Mouse (Mus musculus) olfactory bulb, adult 2 months (tissue): Measurements from ENCODE around the gene Slc39a11. TPM values are rescaled to one million over a fixed set of nuclear protein-coding genes. Genes with fewer than 3 reads are reported as not detected.

Experiments used
- H3K27ac ChIP-seq: fragments of 200-500 bp; 2 replicates; pipeline ENCODE4 v1.5.1; 2012; ENCODE audit warnings: low read depth, low read length; ENCODE audit not compliant: insufficient read depth
- H3K4me1 ChIP-seq: fragments of 200-500 bp; 2 replicates; pipeline ENCODE4 v1.6.1; 2012; ENCODE audit warnings: low read length; ENCODE audit not compliant: control insufficient read depth, insufficient read depth
- H3K4me3 ChIP-seq: fragments of 200-500 bp; 2 replicates; pipeline ENCODE4 v1.5.1; 2012; ENCODE audit warnings: mild to moderate bottlenecking, low read depth, low read length, moderate library complexity; ENCODE audit not compliant: insufficient read depth
- CTCF ChIP-seq: fragments of 200-500 bp; IDR thresholded peaks from 2 replicates; pipeline ENCODE4 v1.5.1; 2012; ENCODE audit warnings: low read depth, mild to moderate bottlenecking, low read length, moderate library complexity; ENCODE audit not compliant: insufficient read depth
- POLR2A ChIP-seq: fragments of 200-500 bp; IDR thresholded peaks from 2 replicates; pipeline ENCODE4 v1.6.1; 2012; ENCODE audit warnings: mild to moderate bottlenecking, low read depth, low read length, moderate library complexity; ENCODE audit not compliant: insufficient read depth
- WGBS: fragments of 180-500 bp; shearing (Covaris S2); methylation state at CpG from one replicate; pipeline ENCODE4 v1.1.7; 2018; 5-methylcytosine and 5-hydroxymethylcytosine counted together
- polyA plus RNA-seq: library from polyadenylated mRNA; stranded (reverse); fragments of >200 nt; gene quantifications from 2 replicates; pipeline ENCODE4 v1.2.4, GENCODE M21; 2012; ENCODE audit warnings: low replicate concordance; ENCODE audit not compliant: missing spikeins, insufficient read depth, insufficient read length

Gene Slc39a11
- polyA plus RNA-seq, 1 experiment: not detected

DNA sequence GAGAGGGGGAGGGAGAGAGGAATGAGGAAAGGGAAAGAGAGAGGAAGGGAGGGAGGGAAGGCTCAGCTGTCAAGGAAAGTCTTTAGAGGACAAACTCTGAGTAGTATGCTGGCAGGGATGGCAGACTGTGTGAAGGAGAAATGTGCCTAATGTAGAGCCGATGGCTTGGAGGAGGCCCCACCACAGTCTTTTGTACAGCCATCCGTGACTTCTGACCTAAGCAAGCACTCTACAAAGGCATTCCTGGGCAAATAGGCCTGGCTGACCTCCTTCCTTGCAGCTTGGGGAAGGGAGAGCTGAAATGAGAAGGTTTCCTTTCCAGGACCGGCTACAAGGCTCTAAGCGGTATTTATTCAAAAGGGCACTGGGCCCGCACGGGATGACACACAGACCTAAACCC lies 395.2 kb downstream of the Slc39a11 start:
- H3K4me3 ChIP-seq: no peak overlapping the region
- no peak overlapping the region for H3K27ac ChIP-seq
- TF ChIP-seq CTCF (no peak), POLR2A (no peak)
- H3K4me1 ChIP-seq: no peaks in the 10 kb centered on the region
- WGBS: 77% methylated on average over 6 of the region's 6 CpGs

DNA sequence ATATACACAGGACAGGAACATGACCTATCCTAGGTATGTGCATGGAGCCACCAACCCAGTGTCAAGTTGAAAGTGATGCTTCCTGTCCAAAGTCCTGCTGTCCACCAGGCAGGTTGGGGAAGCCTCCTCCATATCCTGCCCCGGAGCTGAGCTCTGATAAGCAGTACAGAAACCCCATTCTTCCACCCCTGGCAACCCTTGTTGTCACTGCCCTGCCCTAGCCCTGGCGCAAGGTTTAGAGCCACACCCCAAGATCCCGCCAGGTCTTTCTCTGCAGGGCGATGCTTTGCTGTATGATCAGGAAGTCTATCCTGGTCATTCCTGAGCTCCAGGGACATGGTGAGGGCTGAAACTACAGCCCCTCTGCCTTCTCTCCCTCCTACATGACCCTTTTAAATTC lies 396.7 kb downstream of the Slc39a11 start:
- 95% methylated on average over 4 of the region's 4 CpGs for whole genome bisulfite sequencing
- Histone ChIP-seq H3K4me1 (no peaks in the 10 kb centered on the region), H3K4me3 (no peak overlapping the region), H3K27ac (no peak overlapping the region)
- no peak for TF ChIP-seq CTCF
- no peak for TF ChIP-seq POLR2A

DNA sequence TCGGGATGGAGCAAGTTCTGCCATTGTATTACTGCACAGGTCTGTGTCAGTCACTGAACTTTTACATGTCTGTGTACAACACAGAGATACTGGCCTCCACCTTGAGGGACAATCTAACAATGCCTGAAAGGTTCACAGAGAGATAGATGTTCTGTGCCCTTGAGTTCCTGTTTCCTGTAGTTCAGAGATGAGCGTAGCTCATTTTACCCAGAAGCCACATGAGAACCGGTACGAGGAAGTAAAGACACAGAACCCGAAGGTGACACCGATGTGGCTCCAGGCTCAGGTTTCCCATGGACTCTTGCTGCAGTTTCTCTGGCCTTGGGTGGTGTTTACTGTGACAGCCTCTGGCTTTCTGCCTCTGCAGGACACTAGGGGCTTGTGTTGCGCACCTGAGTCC lies 398.7 kb downstream of the Slc39a11 start:
- H3K4me3 ChIP-seq: no peak overlapping the region
- no peaks in the 10 kb centered on the region for H3K4me1 ChIP-seq
- TF ChIP-seq CTCF: no peak
- no peak for TF ChIP-seq POLR2A
- no peak overlapping the region for H3K27ac ChIP-seq
- 94% methylated on average over 7 of the region's 7 CpGs for WGBS

DNA sequence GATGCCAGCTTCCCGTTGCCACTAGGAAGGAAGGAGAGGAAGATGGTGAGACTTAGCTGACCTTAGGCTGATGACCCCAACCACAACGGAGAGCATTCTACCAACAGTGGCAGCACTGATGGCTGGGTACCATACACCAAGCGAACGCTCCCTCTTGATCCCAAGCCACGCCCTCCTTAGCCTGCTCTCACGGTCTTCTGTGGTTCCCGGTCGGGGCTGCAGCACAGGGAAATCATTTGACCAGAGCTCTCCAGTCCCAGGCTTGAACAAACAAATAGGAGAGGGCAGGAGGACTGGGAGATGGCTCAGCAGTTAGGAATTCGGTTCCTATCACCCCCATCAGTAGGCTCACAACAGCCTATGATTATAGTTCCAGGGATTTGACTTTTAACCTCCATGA lies 403.4 kb downstream of the Slc39a11 start:
- Histone ChIP-seq H3K27ac (no peak overlapping the region), H3K4me1 (no peaks in the 10 kb centered on the region), H3K4me3 (no peak overlapping the region)
- WGBS: 85% methylated on average over 9 of the region's 9 CpGs
- TF ChIP-seq CTCF (no peak), POLR2A (no peak)

DNA sequence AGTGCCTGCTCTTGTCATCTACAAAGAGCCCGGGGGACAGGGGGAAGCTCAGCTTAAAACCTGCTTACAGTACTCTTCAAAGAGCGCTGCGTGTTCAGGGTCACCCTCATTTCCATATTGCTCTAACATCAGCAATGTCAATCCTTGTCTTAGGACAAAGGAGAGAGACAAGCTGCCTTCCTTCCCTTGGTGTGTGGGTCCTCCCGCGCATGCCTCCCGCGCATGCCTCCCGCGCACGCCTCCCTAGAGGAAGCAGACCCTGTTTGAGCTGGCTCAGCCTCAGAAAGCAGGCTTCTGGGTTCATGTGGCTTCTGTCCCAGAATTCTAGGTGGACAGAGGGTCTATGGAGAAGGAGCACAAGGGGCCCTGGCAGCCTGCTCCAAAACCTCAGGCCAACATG lies 404.2 kb downstream of the Slc39a11 start:
- 71% methylated on average over 10 of the region's 10 CpGs for WGBS
- TF ChIP-seq POLR2A (no peak), CTCF (no peak)
- Histone ChIP-seq H3K4me1 (no peaks in the 10 kb centered on the region), H3K27ac (no peak overlapping the region), H3K4me3 (no peak overlapping the region)

DNA sequence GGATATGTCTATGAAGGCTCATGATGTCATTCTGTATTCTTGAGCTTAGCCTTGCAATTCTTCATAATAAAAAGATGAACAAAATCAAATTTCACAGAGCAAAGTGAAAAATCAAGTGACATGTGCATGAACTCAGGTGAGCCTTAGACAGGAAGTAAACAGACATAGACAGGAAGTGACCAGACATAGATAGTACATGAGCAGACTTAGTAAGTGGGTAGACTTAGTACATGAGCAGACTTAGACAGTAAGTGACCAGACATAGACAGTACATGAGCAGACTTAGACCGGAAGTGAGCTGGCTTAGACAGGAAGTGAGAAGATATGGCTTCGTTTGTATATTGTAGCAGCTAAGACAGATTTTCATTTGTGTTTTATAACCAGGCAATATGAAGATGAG lies 415.4 kb downstream of the Slc39a11 start:
- H3K4me3 ChIP-seq: no peak overlapping the region
- WGBS: 94% methylated on average over 2 of the region's 2 CpGs
- H3K4me1 ChIP-seq: peaks cover 2% of the 10 kb centered on the region; the same call in 1 of the 2 replicates
- H3K27ac ChIP-seq: no peak overlapping the region
- TF ChIP-seq CTCF (no peak), POLR2A (no peak)

DNA sequence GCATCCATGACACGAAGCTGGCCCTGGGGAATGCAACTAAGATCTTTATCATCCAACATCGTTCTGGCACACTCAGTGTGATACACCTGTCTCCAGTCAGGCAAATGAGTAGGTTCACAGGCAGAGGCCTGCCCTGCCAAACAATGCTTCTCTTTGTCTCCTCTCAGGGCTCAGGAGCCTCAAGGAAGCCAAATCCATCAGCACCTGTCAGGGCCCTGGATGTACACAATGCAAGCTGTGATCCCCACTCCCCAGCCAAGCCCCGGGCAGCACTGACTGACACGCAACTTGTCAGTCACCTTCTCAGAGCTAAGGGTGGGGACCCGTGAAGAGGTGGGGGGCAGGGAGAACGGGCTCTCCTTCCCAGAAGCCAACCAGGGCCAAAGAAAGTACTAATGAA lies 417.8 kb downstream of the Slc39a11 start:
- 52% methylated on average over 6 of the region's 6 CpGs for WGBS
- no peak overlapping the region for H3K4me3 ChIP-seq
- TF ChIP-seq POLR2A: no peak
- no peak for TF ChIP-seq CTCF
- no peak overlapping the region for H3K27ac ChIP-seq
- peaks cover 2% of the 10 kb centered on the region; the same call in 1 of the 2 replicates for H3K4me1 ChIP-seq

DNA sequence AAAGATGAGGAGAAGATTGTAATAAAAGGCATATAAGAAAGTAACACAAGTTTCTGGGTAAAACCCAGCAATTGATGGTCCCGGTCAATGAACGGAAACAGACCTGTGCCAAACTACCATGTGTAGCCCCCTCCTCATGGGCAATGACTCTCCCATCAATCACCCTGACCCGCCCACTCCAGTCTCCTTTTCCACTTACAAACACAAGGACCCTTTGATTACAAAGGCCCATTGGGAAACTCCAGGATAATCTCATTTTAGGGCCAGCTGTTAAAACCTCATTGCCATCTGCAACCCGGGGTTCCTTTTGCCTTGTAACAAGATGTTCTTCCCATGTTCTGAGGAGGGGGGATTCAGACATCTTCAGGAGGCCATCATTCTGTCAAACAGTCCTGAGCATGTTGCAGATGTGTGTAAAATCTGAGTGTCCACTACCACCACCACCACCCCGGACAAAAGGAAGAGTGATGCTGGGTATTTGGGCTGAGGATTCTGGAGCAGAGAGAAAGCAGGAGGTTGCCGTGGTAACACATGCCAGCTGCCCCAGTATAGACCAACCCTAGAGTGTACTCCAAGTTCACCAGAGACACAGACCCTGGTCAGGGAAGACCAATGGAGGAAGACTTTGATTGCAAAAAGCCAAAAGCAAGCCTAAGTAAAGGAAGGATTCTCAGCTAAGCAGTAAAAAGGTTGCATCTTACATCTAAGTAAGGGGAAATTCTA lies 419.3 kb downstream of the Slc39a11 start:
- no peak for TF ChIP-seq POLR2A
- TF ChIP-seq CTCF: no peak
- Histone ChIP-seq H3K4me1 (peaks cover 2% of the 10 kb centered on the region; the same call in 1 of the 2 replicates), H3K27ac (no peak overlapping the region), H3K4me3 (no peak overlapping the region)
- WGBS: 69% methylated on average over 6 of the region's 6 CpGs

DNA sequence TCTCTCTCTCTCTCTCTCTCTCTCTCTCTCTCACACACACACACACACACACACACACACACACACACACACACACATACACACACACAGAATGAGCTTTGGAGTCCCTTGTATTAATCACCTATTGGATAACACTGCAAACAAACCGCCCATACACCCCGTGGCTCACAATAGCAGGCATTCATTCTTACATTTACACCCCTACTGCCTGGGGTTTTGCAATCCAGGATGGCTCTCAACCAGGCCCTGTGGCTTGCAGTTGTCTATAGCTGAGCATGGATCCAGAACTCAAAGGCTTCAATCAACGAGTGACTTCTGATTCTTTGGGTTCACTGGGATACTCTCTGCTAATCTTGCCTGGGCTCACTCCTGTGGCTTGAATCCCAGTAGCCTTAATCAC lies 424.1 kb downstream of the Slc39a11 start:
- TF ChIP-seq CTCF: no peak
- TF ChIP-seq POLR2A: no peak
- Histone ChIP-seq H3K4me1 (0 out of 2 replicates have a peak, but pooled peaks cover 2% of the 10 kb centered on the region), H3K27ac (no peak overlapping the region), H3K4me3 (no peak overlapping the region)
- WGBS: 59% methylated on average over 3 of the region's 3 CpGs
